Mouse (Mus musculus) ES-E14 (cell line): ENCODE results near the gene Scfd2. TPM values are rescaled to one million over a fixed set of nuclear protein-coding genes. Genes with fewer than 3 reads are reported as not detected.

Experiments
- DNase-seq: peaks from one replicate; pipeline ENCODE4 v3.0.0-alpha.2; 2013; ENCODE audit warnings: low read depth, low spot score
- H3K27ac ChIP-seq: 2 replicates; pipeline ENCODE4 v1.5.1; 2012; ENCODE audit warnings: low read depth, mild to moderate bottlenecking, low read length, moderate library complexity, mixed read lengths; ENCODE audit not compliant: poor library complexity, insufficient read depth, severe bottlenecking
- H3K36me3 ChIP-seq: 2 replicates; pipeline ENCODE4 v1.6.1; 2012; ENCODE audit warnings: mild to moderate bottlenecking, low read length, moderate library complexity, mixed read lengths; ENCODE audit not compliant: control insufficient read depth, poor library complexity, insufficient read depth, severe bottlenecking
- H3K4me1 ChIP-seq, 2 experiments: fragments of 150-350 bp in 1 of 2; sonication (generic) in 1 of 2; 2 replicates each; pipeline ENCODE4 v1.6.1; 2012; ENCODE audit warnings: low read length in 2 of 2, mild to moderate bottlenecking in 1 of 2, mixed read lengths in 1 of 2; ENCODE audit not compliant: control insufficient read depth in 2 of 2, insufficient read depth in 2 of 2, poor library complexity in 1 of 2
- H3K4me3 ChIP-seq, 2 experiments: fragments of 150-350 bp in 1 of 2; sonication (generic) in 1 of 2; 2 replicates each; pipeline ENCODE4 v1.5.1; 2012; ENCODE audit warnings: low read length in 2 of 2, low read depth in 1 of 2, mild to moderate bottlenecking in 1 of 2, mixed read lengths in 1 of 2; ENCODE audit not compliant: insufficient read depth in 1 of 2, poor library complexity in 1 of 2, severe bottlenecking in 1 of 2
- H3K9ac ChIP-seq: 2 replicates; pipeline ENCODE4 v1.6.1; 2012; ENCODE audit warnings: low read depth, mild to moderate bottlenecking, low read length, mixed read lengths; ENCODE audit not compliant: poor library complexity, insufficient read depth, severe bottlenecking
- H3K9me3 ChIP-seq: fragments of 150-350 bp; sonication (generic); 2 replicates; pipeline ENCODE4 v1.6.1; 2012; ENCODE audit warnings: low read depth, mild to moderate bottlenecking, low read length; ENCODE audit not compliant: control insufficient read depth, insufficient read depth
- CHD2 ChIP-seq: IDR thresholded peaks from 2 replicates; pipeline ENCODE4 v1.6.1; 2014; ENCODE audit warnings: mild to moderate bottlenecking, low read depth, low read length, inconsistent platforms
- HCFC1 ChIP-seq: IDR thresholded peaks from 2 replicates; pipeline ENCODE4 v1.6.1; 2012; ENCODE audit warnings: low read length, inconsistent platforms, borderline replicate concordance; ENCODE audit not compliant: insufficient read depth
- MAFK ChIP-seq: IDR thresholded peaks from 2 replicates; pipeline ENCODE4 v1.6.1; 2014; ENCODE audit warnings: mild to moderate bottlenecking, low read depth, low read length, inconsistent platforms; ENCODE audit not compliant: insufficient read depth
- ZC3H11A ChIP-seq: IDR thresholded peaks from 2 replicates; pipeline ENCODE4 v1.6.1; 2012; ENCODE audit warnings: low read depth, mild to moderate bottlenecking, inconsistent platforms, low read length, borderline replicate concordance
- ZNF384 ChIP-seq: IDR thresholded peaks from 2 replicates; pipeline ENCODE4 v1.6.1; 2012; ENCODE audit warnings: low read depth, low read length, inconsistent platforms
- in situ Hi-C, 2 experiments: fragments of 600-800 bp; cut with MboI; formaldehyde crosslinking; loops; one replicate each; pipeline ENCODE4 v1.15.1; 2025; ENCODE audit warnings: low sequenced_read_pairs in 2 of 2, inconsistent platforms in 1 of 2; ENCODE audit not compliant: unreplicated experiment in 2 of 2
- total RNA-seq: library from RNA; depleted of rRNA; stranded (reverse); fragments of 300-350 nt; gene quantifications from 2 replicates; pipeline ENCODE4 v1.2.3, GENCODE M21; 2012

Scfd2 gene
- total RNA-seq, 1 experiment: 25.8 TPM

DNA sequence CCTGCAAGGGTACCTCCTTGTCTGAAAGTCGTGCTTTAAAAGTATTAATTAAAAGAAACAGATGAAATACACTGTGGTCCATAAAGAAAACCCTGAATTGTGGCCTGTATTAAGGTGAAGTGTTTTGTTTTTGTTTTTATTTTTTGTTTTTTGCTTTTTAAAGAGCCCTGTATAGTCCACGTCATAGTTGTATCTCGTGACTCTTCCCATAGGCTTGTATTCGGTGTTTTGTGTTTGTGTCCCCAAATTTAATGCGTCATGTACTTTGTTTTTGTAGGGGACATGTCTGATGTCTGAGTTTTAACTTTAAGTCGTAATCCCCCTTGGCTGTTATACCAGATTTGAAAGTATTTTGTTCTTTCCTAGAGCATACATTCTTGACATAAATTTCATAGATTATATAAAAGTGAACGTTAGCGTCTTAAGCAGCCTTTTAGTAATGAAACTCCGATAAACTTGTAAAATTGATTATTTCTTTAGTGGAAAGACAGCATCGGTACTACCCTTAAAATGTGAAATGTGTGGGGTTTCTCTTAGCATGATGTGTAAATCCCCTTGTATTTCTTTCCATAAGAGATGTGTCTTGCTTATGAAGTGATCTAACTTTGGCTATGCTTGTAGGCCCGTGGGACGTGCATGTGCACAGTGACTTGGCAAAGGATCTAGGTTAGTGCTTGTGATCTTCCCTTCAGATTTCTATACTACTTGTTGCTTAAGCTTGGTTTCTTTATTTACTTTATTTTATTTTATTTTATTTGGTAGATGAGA lies 4.8 kb upstream of the Scfd2 start:
- Histone ChIP-seq H3K36me3 (peaks cover 4% of the 10 kb centered on the region; the same call in 1 of the 2 replicates), H3K9ac (peak overlapping the region; percentile 99), H3K4me1 (peaks cover 2 to 3% of the 10 kb centered on the region in 2 experiments; a peak in 2 of 4 replicates), H3K4me3 (peak overlapping the region; percentile 86 to 99), H3K9me3 (no peaks in the 10 kb centered on the region), H3K27ac (no peak overlapping the region)
- no peak for TF ChIP-seq ZC3H11A
- TF ChIP-seq HCFC1: no peak
- no peak for TF ChIP-seq CHD2
- no peak for DNase-seq
- in situ Hi-C loops: no loop called here

DNA sequence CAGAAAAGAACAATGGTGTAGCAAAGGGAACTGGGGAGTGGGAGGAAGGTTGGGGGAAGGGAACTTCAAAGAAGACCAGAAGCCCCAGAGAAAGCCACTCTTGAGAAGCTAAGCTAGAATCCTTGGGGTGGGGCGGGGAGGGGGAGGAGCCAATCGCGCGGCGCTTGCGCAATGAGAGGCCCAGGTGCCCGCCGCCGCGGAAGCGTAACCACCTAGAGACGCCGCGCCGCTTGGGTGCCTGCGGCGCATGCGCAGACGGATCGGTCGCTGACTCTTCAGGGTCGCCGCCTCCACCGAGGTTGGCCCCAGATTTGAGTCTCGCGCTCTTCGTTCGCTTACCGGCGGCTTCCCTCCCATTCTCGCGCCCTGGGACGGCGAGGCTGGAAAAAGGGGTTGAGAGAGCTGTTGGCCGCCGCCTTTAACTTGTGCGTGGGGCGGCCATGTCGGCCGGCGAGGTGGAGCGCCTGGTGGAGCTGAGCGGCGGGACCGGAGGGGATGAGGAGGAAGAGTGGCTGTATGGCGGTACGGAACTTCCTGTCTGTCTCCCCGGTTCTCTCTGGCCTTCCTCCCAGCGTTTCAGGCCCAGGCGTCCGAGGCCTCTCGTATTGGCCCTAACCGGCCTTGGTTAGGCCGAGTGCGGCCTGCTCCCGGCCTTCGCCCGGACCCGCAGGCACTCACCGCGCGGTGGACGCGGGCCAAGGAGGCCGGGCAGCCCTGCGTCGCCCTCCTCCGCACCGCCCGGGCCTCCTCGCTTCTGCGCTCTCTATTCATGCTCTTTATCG lies 3.9 kb upstream of the Scfd2 start, which contains the start of gene Fip1l1:
Gene Fip1l1, plus strand, starts transcription at position 210 of the 782 bp plus-strand sequence.
- Histone ChIP-seq H3K4me3 (peak within 1 kb of the TSS; percentile 86 to 99), H3K36me3 (peaks cover 4% of the 10 kb centered on the region; the same call in 1 of the 2 replicates), H3K4me1 (peaks cover 2 to 6% of the 10 kb centered on the region in 2 experiments; a peak in 2 of 4 replicates), H3K9me3 (no peaks in the 10 kb centered on the region), H3K27ac (peak within 1 kb of the TSS; percentile 90), H3K9ac (peak within 1 kb of the TSS; percentile 99)
- DNase-seq: peak; percentile 94
- in situ Hi-C loops: no loop called here
- no peak for TF ChIP-seq ZC3H11A
- peak; percentile 46; the same call in 1 of the 2 replicates for TF ChIP-seq HCFC1

- Histone ChIP-seq H3K27ac (no peak overlapping the region), H3K4me3 (peak overlapping the region; percentile 83 to 97)
Observed at GRCm38 (mm10) chr5:74530785-74531184, 774 bp downstream of the Scfd2 start.

DNA sequence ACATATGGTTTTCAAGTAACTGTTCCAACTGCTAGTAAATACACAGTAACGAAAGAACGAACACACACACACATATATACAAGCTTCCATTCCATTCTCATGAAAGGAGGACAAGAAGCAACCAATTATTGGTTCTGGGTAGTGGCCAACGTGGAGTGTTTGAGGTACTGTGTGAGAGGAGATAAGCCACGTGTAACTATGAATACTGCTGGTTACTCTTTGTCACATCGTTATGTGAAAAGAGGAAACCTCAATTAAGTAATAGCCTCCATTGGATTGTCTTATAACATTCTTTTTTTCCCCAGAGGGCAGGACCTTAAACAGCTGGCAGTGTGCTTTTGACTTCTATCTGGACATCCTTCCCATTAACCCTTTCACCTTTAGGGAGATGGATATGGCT lies 4.5 kb downstream of the Scfd2 start:
- H3K4me3 ChIP-seq: no peak overlapping the region
- in situ Hi-C loops: no loop called here
- H3K9me3 ChIP-seq: no peaks in the 10 kb centered on the region
- no peak for DNase-seq
- no peak overlapping the region for H3K27ac ChIP-seq
- TF ChIP-seq ZNF384 (no peak), ZC3H11A (no peak), MAFK (no peak), CHD2 (no peak), HCFC1 (no peak)
- peaks cover 0 to 5% of the 10 kb centered on the region in 2 experiments; a peak in 1 of 4 replicates for H3K4me1 ChIP-seq
- no peak overlapping the region for H3K9ac ChIP-seq
- H3K36me3 ChIP-seq: no peaks in the 10 kb centered on the region

More at GRCm38 (mm10) chr5:74530785-74531184, 774 bp downstream of the Scfd2 start:
- DNase-seq: no peak
- no peaks in the 10 kb centered on the region for H3K36me3 ChIP-seq
- no peaks in the 10 kb centered on the region for H3K9me3 ChIP-seq
- TF ChIP-seq CHD2: no peak
- TF ChIP-seq MAFK: no peak
- TF ChIP-seq ZC3H11A: no peak
- no peak for TF ChIP-seq HCFC1
- TF ChIP-seq ZNF384: no peak
- H3K9ac ChIP-seq: peak overlapping the region; percentile 72
- H3K4me1 ChIP-seq: peaks cover 0 to 6% of the 10 kb centered on the region in 2 experiments; a peak in 1 of 4 replicates
- in situ Hi-C loops: no loop called here
